8 mouse cellular contexts compared by ENCODE assay signal in the genomic region with DNA sequence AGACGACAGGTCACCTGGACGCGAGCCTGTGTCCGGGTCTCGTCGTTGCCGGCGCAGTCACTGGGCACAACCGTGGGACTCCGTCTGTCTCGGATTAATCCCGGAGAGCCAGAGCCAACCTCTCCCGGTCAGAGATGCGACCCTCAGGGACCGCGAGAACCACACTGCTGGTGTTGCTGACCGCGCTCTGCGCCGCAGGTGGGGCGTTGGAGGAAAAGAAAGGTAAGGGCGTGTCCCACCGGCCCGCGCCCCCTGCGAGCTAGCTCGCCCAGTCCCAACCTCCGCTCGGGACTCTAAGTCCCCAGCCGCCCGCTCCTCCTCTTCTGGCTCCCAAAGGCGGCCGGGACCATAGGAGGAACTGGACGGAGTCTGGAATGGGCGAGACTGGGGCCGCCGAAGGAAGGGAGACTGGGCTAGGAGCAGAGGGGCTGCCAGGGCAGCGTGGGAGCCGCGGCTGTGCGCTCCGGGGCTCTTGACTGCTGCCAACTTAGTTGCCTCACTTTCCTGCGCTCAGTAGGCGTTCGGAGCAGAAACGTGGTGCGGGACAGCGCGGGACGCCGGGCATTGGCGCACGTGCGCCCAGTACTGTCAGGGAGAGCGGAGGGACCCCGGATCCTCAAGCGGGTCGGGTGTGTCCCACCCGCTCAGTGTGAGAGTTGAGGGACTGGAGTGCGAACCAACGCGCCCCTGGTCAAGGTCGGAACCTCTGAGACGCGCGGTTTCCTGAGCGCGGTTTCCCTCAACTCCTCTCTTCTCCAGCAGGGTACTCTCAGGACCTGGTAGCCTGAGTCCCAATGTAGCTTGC. TPM values are rescaled to one million over a fixed set of nuclear protein-coding genes. Genes with fewer than 3 reads are reported as not detected.
A peak's percentile ranks its signal among the peaks of the same experiment; 100 is the strongest.
DNase-seq lines count a peak whose midpoint lies in the region; ATAC-seq and TF ChIP-seq lines count a peak whose summit lies in the region.

No protein-coding gene starts in this region.

- TF ChIP-seq CTCF in layer of hippocampus, adult 2 months (conservative IDR thresholded peaks at IDR 0.05) = peak; percentile 42

- H3K4me2 ChIP-seq in heart, embryonic 15.5 days = peak overlapping the region; percentile 87

- peaks cover 19% of the 10 kb centered on the region for H3K4me1 ChIP-seq in heart, embryonic 15.5 days (replicated peaks)
- H3K4me1 ChIP-seq in limb, embryonic 10.5 days = peaks cover 18% of the 10 kb centered on the region
- H3K4me1 ChIP-seq in midbrain, embryonic 10.5 days = peaks cover 18% of the 10 kb centered on the region

- DNase-seq in layer of hippocampus, adult 2 months (ENCODE audit: low spot score in 2 of 2) = no peak
- no peak for DNase-seq in layer of hippocampus, adult 9-10 months (ENCODE audit: low spot score)
- DNase-seq in embryo, embryonic 11.5 days (ENCODE audit: low read depth, low spot score) = peak; percentile 9
- peak; percentile 63 for DNase-seq in limb, embryonic 10.5 days (ENCODE audit: low spot score)
- peak; percentile 63 for DNase-seq in midbrain, embryonic 10.5 days (ENCODE audit: low spot score)
- DNase-seq in T-cell, adult 2 months (ENCODE audit: low spot score) = no peak
- no peak for DNase-seq in left cerebral cortex, adult 9 months (ENCODE audit: low spot score in 2 of 2)

- WGBS in heart, embryonic 15.5 days = under 1% methylated on average over 68 of the region's 68 CpGs
- under 1% methylated on average over 68 of the region's 68 CpGs for WGBS in limb, embryonic 10.5 days
- under 1% methylated on average over 68 of the region's 68 CpGs for WGBS in midbrain, embryonic 10.5 days

- no peaks in the 10 kb centered on the region for H3K36me3 ChIP-seq in heart, embryonic 15.5 days
- H3K36me3 ChIP-seq in limb, embryonic 10.5 days = no peaks in the 10 kb centered on the region
- no peaks in the 10 kb centered on the region for H3K36me3 ChIP-seq in midbrain, embryonic 10.5 days

- peaks cover 44% of the 10 kb centered on the region for H3K27me3 ChIP-seq in heart, embryonic 15.5 days
- peaks cover 47% of the 10 kb centered on the region for H3K27me3 ChIP-seq in limb, embryonic 10.5 days (ENCODE audit: low read depth, poor library complexity, severe bottlenecking)
- peaks cover 50% of the 10 kb centered on the region for H3K27me3 ChIP-seq in midbrain, embryonic 10.5 days (ENCODE audit: low read depth, poor library complexity, severe bottlenecking)

- no peaks in the 10 kb centered on the region for H3K9me3 ChIP-seq in heart, embryonic 15.5 days (replicated peaks)
- no peaks in the 10 kb centered on the region for H3K9me3 ChIP-seq in limb, embryonic 10.5 days (replicated peaks)
- H3K9me3 ChIP-seq in midbrain, embryonic 10.5 days (replicated peaks) = no peaks in the 10 kb centered on the region

- peak overlapping the region; percentile 60 for H3K4me3 ChIP-seq in layer of hippocampus, adult 2 months
- H3K4me3 ChIP-seq in heart, embryonic 15.5 days = peak overlapping the region; percentile 70
- H3K4me3 ChIP-seq in limb, embryonic 10.5 days = peak overlapping the region; percentile 63
- peak overlapping the region; percentile 59 for H3K4me3 ChIP-seq in midbrain, embryonic 10.5 days

- H3K27ac ChIP-seq in layer of hippocampus, adult 2 months = peak overlapping the region; percentile 75
- 0 out of 2 replicates have a peak overlapping the region, but pooled peaks have one; percentile 17 for H3K27ac ChIP-seq in heart, embryonic 15.5 days
- H3K27ac ChIP-seq in limb, embryonic 10.5 days = peak overlapping the region; percentile 56
- peak overlapping the region; percentile 46; the same call in 1 of the 2 replicates for H3K27ac ChIP-seq in midbrain, embryonic 10.5 days (replicated peaks)

- peak overlapping the region; percentile 56 for H3K9ac ChIP-seq in heart, embryonic 15.5 days

- peak; percentile 50 for ATAC-seq in heart, embryonic 15.5 days (replicated peaks; ENCODE audit: insufficient number of reproducible peaks, insufficient read depth, low FRiP score, low read depth)

RNA-seq across cellular contexts. Expression of a gene that starts 0.5 kb away (rescaled TPM):
- 10 to 100 TPM; 12.3 to 12.9 TPM for total RNA-seq in layer of hippocampus, adult 2 months (2021)
- polyA plus RNA-seq in heart, embryonic 15.5 days (2015; fragmentation: Nextera tagmentation; extraction: Ambion mirVana) = 3.3 and 4.8 TPM in 2 replicates
- polyA plus RNA-seq in limb, embryonic 10.5 days (2016; fragmentation: Nextera tagmentation; extraction: Ambion mirVana) = 2.4 and 3.0 TPM in 2 replicates
- polyA plus RNA-seq in midbrain, embryonic 10.5 days (2016; fragmentation: Nextera tagmentation; extraction: Ambion mirVana) = 3.5 TPM in 2 replicates

Comparison
In these comparisons a context has a peak if more than half of its experiments do, and no peak if none do; other contexts are left out.
1. DNase-seq: peak in embryo, embryonic 11.5 days (single experiment), limb, embryonic 10.5 days (single experiment) and midbrain, embryonic 10.5 days (single experiment); none in layer of hippocampus, adult 2 months (0 of 2), layer of hippocampus, adult 9-10 months (single experiment), T-cell, adult 2 months (single experiment) and left cerebral cortex, adult 9 months (0 of 2).
2. H3K27ac ChIP-seq: peak in every context shown above with its lines; median percentile 75 in layer of hippocampus, adult 2 months; 56 in limb, embryonic 10.5 days; 46 in midbrain, embryonic 10.5 days; 17 in heart, embryonic 15.5 days.
3. Peak in every context shown above with its lines, with median percentiles within 50 percentile points of each other: H3K4me3 ChIP-seq.